Mouse (Mus musculus) adrenal gland, adult 18-20 months (tissue): ENCODE data around the gene Rexo2. TPM values are rescaled to one million over a fixed set of nuclear protein-coding genes. Genes with fewer than 3 reads are reported as not detected.

Experiments used
- DNase-seq, 2 experiments: peaks; one replicate each; pipeline ENCODE4 v3.0.0; 2021 to 2022; ENCODE audit warnings: low spot score in 2 of 2
- long read RNA-seq, 2 experiments: library from polyadenylated mRNA; stranded (forward); transcript quantifications; one replicate each; pipeline ENCODE4 v2.0.0; 2021
- total RNA-seq, 2 experiments: library from RNA; stranded (reverse); gene quantifications; 1 replicate in 1 of 2; 2 replicates in 1 of 2; pipeline ENCODE4 v1.2.3; 2021

The Rexo2 gene
- total RNA-seq: 100 to 1,000 TPM; 131 to 157 TPM
- long read RNA-seq, experiment 1, transcript Rexo2-201 (7 exons, 1,077 nt): major isoform, 83 of 90 reads
- long read RNA-seq, experiment 1, partial matches to known transcripts: 1 of 90 reads
- long read RNA-seq, experiment 1, other reads (novel, unspliced or antisense): 2 of 90 reads
- long read RNA-seq, experiment 2, transcript Rexo2-201 (7 exons, 1,077 nt): major isoform, 299 of 322 reads
- long read RNA-seq, experiment 2, partial matches to known transcripts: 2 of 322 reads
- long read RNA-seq, experiment 2, other reads (novel, unspliced or antisense): 15 of 322 reads

GRCm38 (mm10) chr9:48480411-48481213, at the start of gene Rexo2:
TSS of gene Rexo2 (minus strand) at chr9:48480623.
- peak; percentile 90 to 93 for DNase-seq

GRCm38 (mm10) chr9:48526520-48526919, 46.1 kb upstream of the Rexo2 start:
- no peak for DNase-seq

- DNase-seq: no peak
These were observed 45.1 kb upstream of the Rexo2 start for GRCm38 (mm10) chr9:48525566-48525965.

- DNase-seq: peak in 1 of 2 experiments; percentile 10
These were observed 40.0 kb upstream of the Rexo2 start for GRCm38 (mm10) chr9:48520405-48520804.

GRCm38 (mm10) chr9:48517372-48518130, 37.1 kb upstream of the Rexo2 start:
- DNase-seq: no peak

GRCm38 (mm10) chr9:48516615-48517371, 36.4 kb upstream of the Rexo2 start:
- DNase-seq: no peak

- peak in 1 of 2 experiments; percentile 8 for DNase-seq
These were observed 34.9 kb upstream of the Rexo2 start for GRCm38 (mm10) chr9:48515332-48515731.

GRCm38 (mm10) chr9:48510134-48510533, 29.7 kb upstream of the Rexo2 start:
- DNase-seq: no peak

- no peak for DNase-seq
These were observed 24.4 kb upstream of the Rexo2 start for GRCm38 (mm10) chr9:48504741-48505365.

- DNase-seq: no peak
These were observed 22.6 kb upstream of the Rexo2 start for GRCm38 (mm10) chr9:48503001-48503400.

GRCm38 (mm10) chr9:48501192-48501591, 20.8 kb upstream of the Rexo2 start:
- no peak for DNase-seq

GRCm38 (mm10) chr9:48495548-48495932, 15.1 kb upstream of the Rexo2 start:
- DNase-seq: no peak

GRCm38 (mm10) chr9:48494817-48495547, 14.6 kb upstream of the Rexo2 start, which contains the start of the genes Rbm7 and Gm5617:
TSS of gene Rbm7 (minus strand) at chr9:48495299.
TSS of gene Gm5617 (plus strand) at chr9:48495442.
- DNase-seq: peak; percentile 91

- DNase-seq: no peak
These were observed 1.1 kb upstream of the Rexo2 start for GRCm38 (mm10) chr9:48481214-48482134.

- DNase-seq: no peak
These were observed 499 bp downstream of the Rexo2 start for GRCm38 (mm10) chr9:48479838-48480410.

- no peak for DNase-seq
These were observed 1.6 kb downstream of the Rexo2 start for GRCm38 (mm10) chr9:48478808-48479207.

- no peak for DNase-seq
These were observed 3.9 kb downstream of the Rexo2 start for GRCm38 (mm10) chr9:48476236-48477165.
